Mouse (Mus musculus): Measurements from ENCODE around the gene Myo5a. TPM values are rescaled to one million over a fixed set of nuclear protein-coding genes. Genes with fewer than 3 reads are reported as not detected.

Myo5a gene
- polyA plus RNA-seq, 1 experiment from 2014 or later, result 20.6 TPM

GRCm38 (mm10) chr9:75267147-75267546 is 196.3 kb downstream of the Myo5a start:
- 73% methylated on average over 6 of the region's 6 CpGs for WGBS
- Histone ChIP-seq H3K4me3 (ENCODE audit: low read depth, low read length) (no peak overlapping the region), H3K27ac (ENCODE audit: low read depth) (no peak overlapping the region), H3K36me3 (ENCODE audit: insufficient read depth) (peaks cover 12% of the 10 kb centered on the region), H3K9ac (no peak overlapping the region), H3K4me2 (no peak overlapping the region), H3K4me1 (ENCODE audit: insufficient read depth) (no peaks in the 10 kb centered on the region), H3K9me3 (ENCODE audit: low read depth, low read length) (no peaks in the 10 kb centered on the region), H3K27me3 (ENCODE audit: insufficient read depth, low read length) (no peaks in the 10 kb centered on the region)
- TF ChIP-seq CTCF (IDR thresholded peaks at IDR 0.05; ENCODE audit: low read depth), result no peak
- DNase-seq (no peak), ATAC-seq (ENCODE audit: insufficient read depth) (no peak)

GRCm38 (mm10) chr9:75270382-75270781 is 199.6 kb downstream of the Myo5a start:
- DNase-seq, result peak; percentile 50
- H3K36me3 ChIP-seq (ENCODE audit: insufficient read depth), result peaks cover 18% of the 10 kb centered on the region; the same call in 1 of the 2 replicates
- TF ChIP-seq CTCF (IDR thresholded peaks at IDR 0.05; ENCODE audit: low read depth), result no peak
- H3K9ac ChIP-seq, result no peak overlapping the region
- H3K9me3 ChIP-seq (ENCODE audit: low read depth, low read length), result no peaks in the 10 kb centered on the region
- no peaks in the 10 kb centered on the region for H3K27me3 ChIP-seq (ENCODE audit: insufficient read depth, low read length)
- H3K27ac ChIP-seq (ENCODE audit: low read depth), result no peak overlapping the region
- no peak for ATAC-seq (ENCODE audit: insufficient read depth)
- WGBS, result 54% methylated on average over 6 of the region's 6 CpGs
- no peak overlapping the region for H3K4me2 ChIP-seq
- H3K4me3 ChIP-seq (ENCODE audit: low read depth, low read length), result no peak overlapping the region
- no peaks in the 10 kb centered on the region for H3K4me1 ChIP-seq (ENCODE audit: insufficient read depth)

GRCm38 (mm10) chr9:75271539-75271938 is 200.7 kb downstream of the Myo5a start:
- no peak for ATAC-seq (ENCODE audit: insufficient read depth)
- TF ChIP-seq CTCF (IDR thresholded peaks at IDR 0.05; ENCODE audit: low read depth), result no peak
- Histone ChIP-seq H3K4me2 (no peak overlapping the region), H3K27ac (ENCODE audit: low read depth) (no peak overlapping the region), H3K9me3 (ENCODE audit: low read depth, low read length) (no peaks in the 10 kb centered on the region), H3K27me3 (ENCODE audit: insufficient read depth, low read length) (no peaks in the 10 kb centered on the region), H3K4me1 (ENCODE audit: insufficient read depth) (no peaks in the 10 kb centered on the region), H3K4me3 (ENCODE audit: low read depth, low read length) (no peak overlapping the region), H3K36me3 (ENCODE audit: insufficient read depth) (peaks cover 18% of the 10 kb centered on the region; the same call in 1 of the 2 replicates), H3K9ac (no peak overlapping the region)
- WGBS, result 85% methylated on average over 8 of the region's 8 CpGs
- DNase-seq, result no peak

Other genes with a start within 250 kb of the Myo5a start
- not detected in 2 replicates for gene Onecut1, start 209.1 kb upstream of the Myo5a start, polyA plus RNA-seq (2014; fragmentation: Nextera tagmentation; extraction: Ambion mirVana)
- 8.9 and 9.9 TPM in 2 replicates for gene Fam214a, start 118.1 kb upstream of the Myo5a start, polyA plus RNA-seq (2014; fragmentation: Nextera tagmentation; extraction: Ambion mirVana)
- gene Arpp19, start 33.4 kb upstream of the Myo5a start, polyA plus RNA-seq (2014; fragmentation: Nextera tagmentation; extraction: Ambion mirVana), result 289 and 306 TPM in 2 replicates
- 28.9 and 29.9 TPM in 2 replicates for gene Myo5c, start 161.0 kb downstream of the Myo5a start, polyA plus RNA-seq (2014; fragmentation: Nextera tagmentation; extraction: Ambion mirVana)
- gene Gnb5, start 235.3 kb downstream of the Myo5a start, polyA plus RNA-seq (2014; fragmentation: Nextera tagmentation; extraction: Ambion mirVana), result 17.9 and 18.2 TPM in 2 replicates

All from lung, embryonic 14.5 days (tissue).